Mouse (Mus musculus) lung, embryonic 14.5 days (tissue): Measurements from ENCODE around the gene Haghl. TPM values are rescaled to one million over a fixed set of nuclear protein-coding genes. Genes with fewer than 3 reads are reported as not detected.

ENCODE experiments used
- ATAC-seq: fragments of 200-750 bp; cut with Nextera tagmentation; 2 replicates; pipeline ENCODE4 v1.8.0; 2017; ENCODE audit warnings: mild to moderate bottlenecking, moderate TSS enrichment, moderate library complexity; ENCODE audit not compliant: insufficient read depth
- DNase-seq: peaks from one replicate; pipeline ENCODE4 v3.0.0-alpha.2; 2015
- H3K27ac ChIP-seq: fragments of 300-500 bp; sonication (generic); 2 replicates; pipeline ENCODE4 v1.5.1; 2014; ENCODE audit warnings: low read depth, mild to moderate bottlenecking, moderate library complexity
- H3K27me3 ChIP-seq: fragments of 300-500 bp; sonication (generic); 2 replicates; pipeline ENCODE4 v1.6.1; 2014; ENCODE audit warnings: low read length, control low read depth; ENCODE audit not compliant: insufficient read depth
- H3K36me3 ChIP-seq: fragments of 300-500 bp; sonication (generic); 2 replicates; pipeline ENCODE4 v1.6.1; 2014; ENCODE audit warnings: control low read depth; ENCODE audit not compliant: insufficient read depth
- H3K4me1 ChIP-seq: fragments of 300-500 bp; sonication (generic); 2 replicates; pipeline ENCODE4 v1.6.1; 2014; ENCODE audit warnings: antibody characterized with exemption, control low read depth; ENCODE audit not compliant: insufficient read depth
- H3K4me2 ChIP-seq: fragments of 300-500 bp; sonication (generic); 2 replicates; pipeline ENCODE4 v1.6.1; 2014; ENCODE audit warnings: mild to moderate bottlenecking
- H3K4me3 ChIP-seq: fragments of 300-500 bp; sonication (generic); 2 replicates; pipeline ENCODE4 v1.5.1; 2014; ENCODE audit warnings: low read depth, low read length
- H3K9ac ChIP-seq: fragments of 300-500 bp; sonication (generic); 2 replicates; pipeline ENCODE4 v1.6.1; 2014
- H3K9me3 ChIP-seq: fragments of 300-500 bp; sonication (generic); 2 replicates; pipeline ENCODE4 v1.6.1; 2016; ENCODE audit warnings: low read depth, low read length, control low read depth
- CTCF ChIP-seq: IDR thresholded peaks from 2 replicates; pipeline ENCODE4 v1.5.1; 2016; ENCODE audit warnings: antibody characterized with exemption, low read depth
- WGBS: fragments of 180-500 bp; shearing (Covaris S2); extraction: QIAGEN DNeasy Blood & Tissue Kit; methylation state at CpG from one replicate; pipeline ENCODE4 v1.1.7; 2014; 5-methylcytosine and 5-hydroxymethylcytosine counted together
- polyA plus RNA-seq: library from polyadenylated mRNA; unstranded; fragments of >200 nt; fragmentation: Nextera tagmentation; extraction: Ambion mirVana; gene quantifications from 2 replicates; pipeline ENCODE4 v1.2.1, GENCODE M21; 2014

Haghl gene
- polyA plus RNA-seq, 1 experiment from 2014 or later, result 55.1 TPM

GRCm38 (mm10) chr17:25765886-25766285 is 19.6 kb downstream of the Haghl start:
- TF ChIP-seq CTCF, result no peak
- no peak for ATAC-seq

GRCm38 (mm10) chr17:25762591-25762990 is 22.9 kb downstream of the Haghl start:
- H3K36me3 ChIP-seq, result no peaks in the 10 kb centered on the region
- DNase-seq (no peak), ATAC-seq (no peak)
- no peak overlapping the region for H3K4me3 ChIP-seq
- no peak overlapping the region for H3K4me2 ChIP-seq
- H3K9me3 ChIP-seq, result no peaks in the 10 kb centered on the region
- H3K27me3 ChIP-seq, result no peaks in the 10 kb centered on the region
- no peaks in the 10 kb centered on the region for H3K4me1 ChIP-seq
- 38% methylated on average over 3 of the region's 3 CpGs for WGBS
- H3K27ac ChIP-seq, result no peak overlapping the region
- no peak overlapping the region for H3K9ac ChIP-seq
- no peak for TF ChIP-seq CTCF

More at GRCm38 (mm10) chr17:25765886-25766285, 19.6 kb downstream of the Haghl start:
- 67% methylated on average over 5 of the region's 5 CpGs for WGBS
- Histone ChIP-seq H3K36me3 (no peaks in the 10 kb centered on the region), H3K4me2 (no peak overlapping the region), H3K27me3 (no peaks in the 10 kb centered on the region), H3K4me1 (no peaks in the 10 kb centered on the region), H3K4me3 (no peak overlapping the region), H3K9me3 (no peaks in the 10 kb centered on the region), H3K27ac (no peak overlapping the region), H3K9ac (no peak overlapping the region)
- DNase-seq, result no peak

- TF ChIP-seq CTCF, result no peak
- no peak for ATAC-seq
- H3K36me3 ChIP-seq, result no peaks in the 10 kb centered on the region
- H3K4me3 ChIP-seq, result no peak overlapping the region
- H3K9me3 ChIP-seq, result no peaks in the 10 kb centered on the region
- no peak overlapping the region for H3K9ac ChIP-seq
- DNase-seq, result no peak
- H3K27me3 ChIP-seq, result no peaks in the 10 kb centered on the region
- WGBS, result 16% methylated on average over 4 of the region's 4 CpGs
- H3K4me1 ChIP-seq, result no peaks in the 10 kb centered on the region
- no peak overlapping the region for H3K27ac ChIP-seq
- H3K4me2 ChIP-seq, result no peak overlapping the region
Observed at GRCm38 (mm10) chr17:25761561-25761970, 23.9 kb downstream of the Haghl start.

GRCm38 (mm10) chr17:25760148-25760547 is 25.3 kb downstream of the Haghl start:
- Histone ChIP-seq H3K4me1 (0 out of 2 replicates have a peak, but pooled peaks cover 2% of the 10 kb centered on the region), H3K27ac (no peak overlapping the region), H3K36me3 (no peaks in the 10 kb centered on the region), H3K9me3 (no peaks in the 10 kb centered on the region), H3K27me3 (no peaks in the 10 kb centered on the region), H3K9ac (no peak overlapping the region), H3K4me2 (no peak overlapping the region), H3K4me3 (no peak overlapping the region)
- no peak for TF ChIP-seq CTCF
- no peak for ATAC-seq
- DNase-seq, result no peak
- WGBS, result 67% methylated on average over 8 of the region's 8 CpGs

GRCm38 (mm10) chr17:25757691-25758090 is 27.8 kb downstream of the Haghl start:
- no peak overlapping the region for H3K9ac ChIP-seq
- TF ChIP-seq CTCF, result no peak
- no peak overlapping the region for H3K27ac ChIP-seq
- 45% methylated on average over 3 of the region's 3 CpGs for WGBS
- H3K36me3 ChIP-seq, result no peaks in the 10 kb centered on the region
- ATAC-seq, result no peak
- DNase-seq, result no peak
- H3K9me3 ChIP-seq, result no peaks in the 10 kb centered on the region
- H3K27me3 ChIP-seq, result no peaks in the 10 kb centered on the region
- no peak overlapping the region for H3K4me2 ChIP-seq
- H3K4me1 ChIP-seq, result 0 out of 2 replicates have a peak, but pooled peaks cover 2% of the 10 kb centered on the region
- no peak overlapping the region for H3K4me3 ChIP-seq

GRCm38 (mm10) chr17:25756378-25757242 is 28.9 kb downstream of the Haghl start:
- WGBS, result 62% methylated on average over 9 of the region's 9 CpGs
- DNase-seq, result no peak
- no peak for ATAC-seq

GRCm38 (mm10) chr17:25755627-25756377 is 29.7 kb downstream of the Haghl start:
- no peaks in the 10 kb centered on the region for H3K9me3 ChIP-seq
- no peak overlapping the region for H3K4me2 ChIP-seq
- peak; percentile 79 for ATAC-seq
- peak; percentile 34 for DNase-seq
- 12% methylated on average over 4 of the region's 4 CpGs for WGBS
- H3K4me1 ChIP-seq, result 0 out of 2 replicates have a peak, but pooled peaks cover 6% of the 10 kb centered on the region
- H3K27me3 ChIP-seq, result no peaks in the 10 kb centered on the region
- no peaks in the 10 kb centered on the region for H3K36me3 ChIP-seq
- peak overlapping the region; percentile 61; the same call in 1 of the 2 replicates for H3K27ac ChIP-seq
- no peak for TF ChIP-seq CTCF
- H3K9ac ChIP-seq, result no peak overlapping the region
- H3K4me3 ChIP-seq, result no peak overlapping the region

More at GRCm38 (mm10) chr17:25756378-25757242, 28.9 kb downstream of the Haghl start:
- H3K4me3 ChIP-seq, result no peak overlapping the region
- H3K9ac ChIP-seq, result no peak overlapping the region
- H3K27me3 ChIP-seq, result no peaks in the 10 kb centered on the region
- no peaks in the 10 kb centered on the region for H3K9me3 ChIP-seq
- H3K4me2 ChIP-seq, result no peak overlapping the region
- 0 out of 2 replicates have a peak, but pooled peaks cover 2% of the 10 kb centered on the region for H3K4me1 ChIP-seq
- no peak for TF ChIP-seq CTCF
- H3K36me3 ChIP-seq, result no peaks in the 10 kb centered on the region
- peak overlapping the region; percentile 61; the same call in 1 of the 2 replicates for H3K27ac ChIP-seq
